Mouse (Mus musculus) mouse trophoblast stem cell (cell line): Measurements from ENCODE around the gene Xrcc6.

Experiments
- in situ Hi-C, 2 experiments: fragments of 300-500 bp; cut with MseI, MboI; formaldehyde crosslinking; loops; 2 replicates in 1 of 2; 3 replicates in 1 of 2; pipeline ENCODE4 v1.15.1; 2025

Xrcc6 gene

GRCm38 (mm10) chr15:81987646-81988045 lies at the start of gene Xrcc6:
Gene Xrcc6, plus strand, starts transcription at chr15:81987835.
- in situ Hi-C loops = loop anchor here (5.0 kb wide), 1 partner anchor 35 kb away; no protein-coding TSS in a partner anchor

GRCm38 (mm10) chr15:81938246-81938645 lies 49.4 kb upstream of the Xrcc6 start:
- in situ Hi-C loops = no loop called here

GRCm38 (mm10) chr15:81939157-81939715 lies 48.4 kb upstream of the Xrcc6 start:
- in situ Hi-C loops = no loop called here

GRCm38 (mm10) chr15:81939774-81940173 lies 47.9 kb upstream of the Xrcc6 start:
- in situ Hi-C loops = no loop called here

- in situ Hi-C loops = no loop called here
Measured at GRCm38 (mm10) chr15:81940219-81940618, 47.4 kb upstream of the Xrcc6 start.

GRCm38 (mm10) chr15:81941010-81941409 lies 46.6 kb upstream of the Xrcc6 start:
- in situ Hi-C loops = no loop called here

- in situ Hi-C loops = no loop called here
Measured at GRCm38 (mm10) chr15:81943176-81943749, 44.4 kb upstream of the Xrcc6 start.

- in situ Hi-C loops = no loop called here
Measured at GRCm38 (mm10) chr15:81949076-81949475, 38.6 kb upstream of the Xrcc6 start.

- in situ Hi-C loops = loop anchor here (5.0 kb wide), 1 partner anchor 38 kb away; the partner anchor contains the start of gene Xrcc6 (in 2 of the 2)
Measured at GRCm38 (mm10) chr15:81949476-81950131, 38.0 kb upstream of the Xrcc6 start.

- in situ Hi-C loops = loop anchor here (5.0 kb wide), 1 partner anchor 37 kb away; the partner anchor contains the start of gene Xrcc6 (in 2 of the 2)
Measured at GRCm38 (mm10) chr15:81950716-81951115, 36.9 kb upstream of the Xrcc6 start.

GRCm38 (mm10) chr15:81951159-81951558 lies 36.5 kb upstream of the Xrcc6 start:
- in situ Hi-C loops = loop anchor here (5.0 kb wide), 1 partner anchor 36 kb away; the partner anchor contains the start of gene Xrcc6 (in 2 of the 2)

GRCm38 (mm10) chr15:81952310-81952709 lies 35.3 kb upstream of the Xrcc6 start:
- in situ Hi-C loops = loop anchor here (5.0 kb wide), 1 partner anchor 35 kb away; the partner anchor contains the start of gene Xrcc6 (in 2 of the 2)

- in situ Hi-C loops = loop anchor here (5.0 kb wide), 1 partner anchor 33 kb away; the partner anchor contains the start of gene Xrcc6 (in 2 of the 2)
Measured at GRCm38 (mm10) chr15:81954151-81954583, 33.5 kb upstream of the Xrcc6 start.

GRCm38 (mm10) chr15:81954716-81955115 lies 32.9 kb upstream of the Xrcc6 start:
- in situ Hi-C loops = loop anchor here (5.0 kb wide), 1 partner anchor 33 kb away; the partner anchor contains the start of gene Xrcc6 (in 2 of the 2)

- in situ Hi-C loops = no loop called here
Measured at GRCm38 (mm10) chr15:81955414-81955813, 32.2 kb upstream of the Xrcc6 start.

GRCm38 (mm10) chr15:81956457-81956856 lies 31.2 kb upstream of the Xrcc6 start:
- in situ Hi-C loops = no loop called here

- in situ Hi-C loops = no loop called here
Measured at GRCm38 (mm10) chr15:81957598-81957997, 30.0 kb upstream of the Xrcc6 start.

- in situ Hi-C loops = no loop called here
Measured at GRCm38 (mm10) chr15:81958906-81959305, 28.7 kb upstream of the Xrcc6 start.

GRCm38 (mm10) chr15:81960171-81961077 lies 27.2 kb upstream of the Xrcc6 start, which contains the start of gene Pmm1:
Gene Pmm1, minus strand, starts transcription at chr15:81960930.
- in situ Hi-C loops = no loop called here

GRCm38 (mm10) chr15:81961078-81961451 lies 26.6 kb upstream of the Xrcc6 start:
- in situ Hi-C loops = no loop called here

- in situ Hi-C loops = no loop called here
Measured at GRCm38 (mm10) chr15:81964262-81964661, 23.4 kb upstream of the Xrcc6 start.
